Mouse (Mus musculus): Measurements from ENCODE around the gene Hist1h3e.

The Hist1h3e gene

GRCm38 (mm10) chr13:23538249-23538648 lies 23.9 kb downstream of the Hist1h3e start:
- DNase-seq (ENCODE audit: low read depth, low spot score), result no peak

DNA sequence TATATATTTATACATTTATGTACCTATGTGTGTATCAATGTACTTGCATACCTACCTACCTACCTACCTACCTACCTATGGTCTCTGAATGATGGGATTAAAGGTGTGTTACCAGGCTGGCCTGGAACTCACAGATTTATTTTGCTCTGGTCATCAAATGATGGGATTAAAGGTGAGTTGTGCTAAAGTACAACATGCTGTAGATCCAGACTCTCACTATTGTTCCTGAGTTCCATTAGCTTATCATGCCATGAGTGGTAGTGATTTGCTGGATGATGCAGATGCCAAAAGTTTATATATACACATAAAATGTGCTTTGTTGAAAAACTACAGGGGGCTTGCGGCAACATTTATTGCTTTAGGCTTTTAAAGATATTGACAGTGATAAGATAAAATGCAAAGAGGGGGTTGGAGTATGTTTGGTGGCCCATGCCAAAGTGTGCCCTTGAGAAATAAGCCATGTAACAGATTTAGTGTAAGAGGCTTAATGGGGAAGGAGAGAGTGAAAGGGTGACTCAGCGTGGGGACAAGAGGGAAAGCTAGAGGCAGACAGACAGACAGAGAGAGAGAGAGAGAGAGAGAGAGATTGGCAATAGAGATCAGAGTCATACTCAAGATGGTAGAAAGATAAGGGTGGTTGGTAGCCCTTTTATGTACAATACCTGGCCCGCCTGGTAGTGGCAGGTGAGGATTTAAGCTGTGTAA lies 25.0 kb downstream of the Hist1h3e start:
- DNase-seq (ENCODE audit: low read depth, low spot score), result no peak

DNA sequence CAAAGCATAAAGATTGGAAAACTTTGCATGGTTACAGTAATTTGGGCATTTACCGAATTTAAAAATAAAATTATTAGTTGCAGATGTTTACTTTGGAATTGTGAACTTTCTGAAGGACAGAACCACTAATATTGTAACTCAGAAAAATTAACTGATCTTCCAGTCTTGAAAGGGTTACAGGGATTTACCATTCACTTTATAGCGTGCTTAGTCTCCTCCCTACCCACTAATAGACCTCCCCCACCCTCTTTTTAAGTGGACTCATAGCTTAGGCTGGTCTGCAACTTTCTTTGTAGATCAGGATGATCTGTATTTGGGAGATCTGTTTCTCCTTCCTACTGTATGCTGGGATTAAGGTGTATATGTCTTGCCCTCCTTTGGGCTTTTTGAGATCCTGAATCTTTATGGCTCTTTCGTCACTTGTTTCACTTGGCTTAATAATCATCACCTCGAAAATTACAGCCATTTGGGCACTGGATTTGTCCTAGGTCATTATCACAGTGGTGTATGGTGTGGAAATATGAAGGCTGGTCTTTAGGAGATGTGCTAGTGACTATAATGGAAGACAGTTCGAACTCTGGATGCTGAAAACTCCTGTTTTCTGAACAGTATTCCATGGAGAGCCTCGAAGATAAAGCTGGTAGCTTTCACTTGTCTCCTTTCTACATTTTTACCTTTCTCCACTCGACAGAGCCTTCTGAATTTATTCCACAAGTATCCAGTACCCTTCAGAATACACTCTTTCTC lies 25.9 kb downstream of the Hist1h3e start:
- DNase-seq (ENCODE audit: low read depth, low spot score), result no peak

- peak; percentile 96 for DNase-seq (ENCODE audit: low read depth, low spot score)
These were observed 26.8 kb downstream of the Hist1h3e start, which contains the start of gene Hist1h3g for GRCm38 (mm10) chr13:23535137-23536075. Hist1h3g (plus strand) TSS chr13:23535422.

DNA sequence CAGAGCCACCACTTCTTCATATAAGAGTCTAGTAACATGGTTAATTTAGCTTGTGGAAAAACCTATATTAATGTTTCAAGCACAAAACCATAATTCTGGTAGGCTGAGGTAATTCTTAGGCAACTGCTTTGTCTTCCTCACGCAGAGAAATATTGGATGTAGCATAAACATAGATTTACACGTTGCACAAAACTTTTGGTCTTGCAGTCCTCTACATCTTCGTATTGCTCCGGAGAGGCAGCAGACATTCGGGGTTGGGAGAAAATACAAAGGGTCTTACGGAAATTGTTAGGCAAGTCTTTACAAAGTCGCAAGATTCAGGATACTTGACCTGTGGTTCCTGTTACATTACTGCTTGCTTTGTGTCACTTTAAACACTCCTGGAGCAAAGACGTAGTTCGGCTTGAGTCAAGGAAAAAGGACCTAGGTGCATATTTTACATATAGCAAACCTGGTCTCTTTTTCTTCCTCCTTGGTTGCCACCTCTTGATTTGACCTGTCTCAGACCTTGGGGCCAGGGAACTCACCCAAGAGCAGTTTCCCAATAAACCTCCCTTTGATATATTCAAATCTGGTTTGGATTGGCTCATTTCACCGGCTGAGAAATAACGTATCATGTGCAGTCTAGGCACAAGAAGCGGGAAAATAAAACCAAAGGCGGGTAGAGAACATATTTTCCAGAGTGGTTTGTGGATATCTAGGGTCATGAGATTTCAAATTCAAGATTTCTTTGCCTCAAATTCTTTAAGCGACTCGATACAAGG lies 27.6 kb downstream of the Hist1h3e start:
- DNase-seq (ENCODE audit: low read depth, low spot score), result peak; percentile 66

- DNase-seq (ENCODE audit: low read depth, low spot score), result peak; percentile 93
These were observed 28.4 kb downstream of the Hist1h3e start, which contains the start of gene Hist1h2af for GRCm38 (mm10) chr13:23533560-23534367. Hist1h2af (plus strand) TSS chr13:23533906.

- no peak for DNase-seq (ENCODE audit: low read depth, low spot score)
These were observed 29.7 kb downstream of the Hist1h3e start for GRCm38 (mm10) chr13:23532262-23533075.

DNA sequence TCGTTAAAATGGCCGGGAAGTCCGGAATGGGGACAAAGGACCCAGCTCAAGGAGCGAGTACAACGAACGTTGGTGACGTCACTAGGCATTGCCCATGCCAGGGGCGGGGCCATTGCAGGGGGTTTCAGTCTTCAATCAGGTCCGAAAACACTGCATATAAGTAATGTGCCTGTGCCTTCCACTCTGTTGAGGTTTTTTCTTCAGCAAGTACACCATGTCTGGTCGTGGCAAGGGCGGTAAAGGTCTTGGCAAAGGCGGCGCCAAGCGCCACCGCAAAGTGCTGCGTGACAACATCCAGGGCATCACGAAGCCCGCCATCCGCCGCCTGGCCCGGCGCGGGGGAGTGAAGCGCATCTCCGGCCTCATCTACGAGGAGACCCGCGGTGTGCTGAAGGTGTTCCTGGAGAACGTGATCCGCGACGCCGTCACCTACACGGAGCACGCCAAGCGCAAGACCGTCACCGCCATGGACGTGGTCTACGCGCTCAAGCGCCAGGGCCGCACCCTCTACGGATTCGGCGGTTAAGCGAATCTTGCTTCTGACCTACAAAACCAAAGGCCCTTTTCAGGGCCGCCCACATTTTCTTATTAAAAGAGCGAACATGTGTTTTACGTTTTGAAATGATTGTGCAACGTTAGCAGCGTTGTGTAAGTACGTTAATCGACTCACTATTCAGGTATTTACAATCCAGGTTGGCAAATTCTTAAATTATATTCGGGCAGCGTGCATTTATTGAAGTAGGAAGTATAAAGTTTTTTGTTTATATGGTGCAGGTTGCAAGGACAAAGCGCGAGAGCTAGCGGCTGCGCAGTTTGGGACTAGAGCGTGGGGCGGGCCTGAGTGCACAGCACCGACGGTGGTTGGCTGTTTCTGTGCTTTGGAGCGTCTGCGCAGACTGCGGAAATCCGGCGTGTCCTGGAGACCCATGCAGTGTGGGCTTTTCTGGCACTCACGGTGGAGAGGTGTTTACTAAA lies 31.0 kb downstream of the Hist1h3e start, which contains the start of gene Hist1h4h:
Hist1h4h (plus strand) TSS at position 150 of the 975 bp plus-strand sequence.
- DNase-seq (ENCODE audit: low read depth, low spot score), result peak; percentile 97

DNA sequence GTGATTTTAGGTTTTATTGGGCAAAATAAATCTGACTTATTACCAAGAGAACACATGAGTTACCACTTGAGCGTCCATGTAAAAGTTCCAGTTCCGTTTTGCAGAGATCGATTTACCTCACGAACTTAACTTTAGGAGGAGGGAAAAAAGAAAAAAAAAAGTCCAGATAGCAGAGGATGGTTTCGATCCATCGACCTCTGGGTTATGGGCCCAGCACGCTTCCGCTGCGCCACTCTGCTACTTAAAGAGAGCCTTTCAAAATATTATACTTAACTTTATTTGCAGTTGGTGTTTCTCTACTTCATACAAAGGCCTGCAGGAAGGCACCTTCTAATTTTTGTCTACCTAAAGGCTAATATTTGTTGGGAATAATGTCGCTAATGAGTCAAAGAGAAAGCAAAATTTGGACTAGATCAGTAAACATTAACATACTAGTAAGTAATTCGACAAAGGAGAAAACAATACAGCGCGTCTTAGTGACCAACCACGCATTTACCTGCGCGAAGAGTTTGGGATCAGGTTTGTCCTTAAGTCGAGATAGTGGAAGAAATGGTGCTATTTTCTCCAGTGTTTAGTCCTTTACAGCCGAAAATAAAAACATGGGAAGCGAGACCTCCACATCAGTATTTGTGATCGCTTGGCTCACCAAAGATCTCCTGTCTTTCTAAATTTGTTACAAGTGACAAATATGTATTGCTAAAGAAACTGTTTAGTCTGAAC lies 31.8 kb downstream of the Hist1h3e start:
- no peak for DNase-seq (ENCODE audit: low read depth, low spot score)

DNA sequence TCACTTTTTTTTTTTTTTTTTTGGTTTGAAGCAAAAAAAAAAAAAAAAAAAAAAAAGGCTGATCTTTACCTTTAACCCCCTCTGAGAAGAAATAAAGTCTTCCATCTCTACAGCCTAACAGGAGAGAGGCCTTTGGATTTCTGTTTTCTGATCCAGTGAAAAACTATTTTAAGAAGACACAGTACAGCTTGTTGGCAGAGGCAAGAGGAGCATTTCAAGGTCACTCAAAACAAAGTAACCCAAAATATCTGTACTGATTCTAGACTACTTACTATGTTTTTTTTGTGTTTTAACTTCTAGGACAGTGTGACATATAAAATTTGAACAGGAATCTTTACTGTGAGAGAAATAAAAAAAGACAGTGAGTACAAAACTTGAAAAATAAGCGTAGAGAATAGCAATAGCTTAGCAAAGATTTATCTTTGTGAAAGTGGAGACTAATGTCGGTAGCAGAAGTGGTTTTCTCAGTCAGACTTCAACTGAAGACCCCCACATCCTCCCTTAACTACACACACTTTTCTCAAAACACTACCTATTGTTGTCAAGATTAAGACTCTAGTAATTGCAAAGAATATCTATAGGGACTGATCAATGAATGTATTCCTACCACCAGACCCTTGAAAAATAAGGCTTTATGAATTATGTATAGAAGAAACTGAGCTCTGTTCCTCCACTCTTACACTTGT lies 32.5 kb downstream of the Hist1h3e start:
- DNase-seq (ENCODE audit: low read depth, low spot score), result no peak

DNA sequence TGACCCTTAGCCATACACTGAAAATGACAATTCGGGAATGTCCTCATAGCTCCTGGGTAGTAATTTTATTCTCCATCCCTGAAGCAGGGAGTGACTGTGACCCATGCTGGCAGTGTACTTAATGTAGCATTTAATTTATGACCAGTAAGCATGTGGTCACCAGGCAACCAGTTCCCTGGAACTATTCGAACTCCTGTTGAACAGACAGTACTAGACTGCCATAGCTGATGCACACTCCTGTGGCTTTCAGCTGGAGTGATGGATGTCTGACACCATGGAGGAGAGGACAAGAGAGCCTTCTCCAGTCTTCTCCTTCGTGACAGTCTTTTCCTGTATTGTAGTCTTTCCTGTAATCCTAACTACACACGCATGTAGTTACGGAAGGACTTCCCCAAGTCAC lies 33.2 kb downstream of the Hist1h3e start:
- no peak for DNase-seq (ENCODE audit: low read depth, low spot score)

GRCm38 (mm10) chr13:23526312-23526711 lies 35.9 kb downstream of the Hist1h3e start:
- DNase-seq (ENCODE audit: low read depth, low spot score), result peak; percentile 81

DNA sequence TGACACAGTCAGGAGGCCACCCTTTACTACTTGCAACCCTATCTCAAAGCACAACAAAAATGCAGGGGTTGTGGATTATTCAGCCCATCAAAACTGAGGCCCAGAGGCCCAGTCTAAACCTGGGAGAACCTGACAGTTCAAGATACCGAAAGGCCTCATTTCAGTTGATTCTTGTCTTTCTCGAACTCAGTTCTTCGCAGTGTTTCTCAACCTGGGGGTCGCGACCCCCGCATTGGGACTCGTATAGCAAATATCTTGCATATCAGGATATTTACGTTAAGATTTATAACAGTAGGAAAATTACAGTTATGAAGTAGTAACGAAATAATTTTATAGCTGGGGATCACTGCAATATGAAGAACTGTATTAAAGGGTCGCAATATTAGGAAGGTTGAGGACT lies 36.3 kb downstream of the Hist1h3e start:
- no peak for DNase-seq (ENCODE audit: low read depth, low spot score)

GRCm38 (mm10) chr13:23524654-23525053 lies 37.5 kb downstream of the Hist1h3e start:
- DNase-seq (ENCODE audit: low read depth, low spot score), result peak; percentile 68

DNA sequence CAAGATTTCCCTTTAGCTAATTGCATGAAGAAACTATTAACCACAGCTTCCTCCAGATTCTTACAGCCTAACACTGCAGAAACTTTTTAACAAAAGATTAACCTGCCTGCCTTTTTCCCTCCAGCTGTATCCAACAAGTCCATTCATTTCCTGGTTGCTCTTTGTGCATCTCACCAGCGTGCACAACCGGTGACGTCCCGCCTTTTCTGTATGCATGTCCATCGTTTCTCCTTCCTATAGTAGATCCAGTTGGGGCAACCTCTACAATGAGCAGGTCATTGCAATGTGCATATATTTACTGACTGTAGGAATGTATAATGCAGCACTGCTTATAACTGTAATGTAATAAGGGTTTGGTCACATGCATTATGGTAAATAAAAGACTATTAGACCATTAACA lies 38.2 kb downstream of the Hist1h3e start:
- DNase-seq (ENCODE audit: low read depth, low spot score), result no peak

- DNase-seq (ENCODE audit: low read depth, low spot score), result no peak
These were observed 40.5 kb downstream of the Hist1h3e start for GRCm38 (mm10) chr13:23521703-23522102.

DNA sequence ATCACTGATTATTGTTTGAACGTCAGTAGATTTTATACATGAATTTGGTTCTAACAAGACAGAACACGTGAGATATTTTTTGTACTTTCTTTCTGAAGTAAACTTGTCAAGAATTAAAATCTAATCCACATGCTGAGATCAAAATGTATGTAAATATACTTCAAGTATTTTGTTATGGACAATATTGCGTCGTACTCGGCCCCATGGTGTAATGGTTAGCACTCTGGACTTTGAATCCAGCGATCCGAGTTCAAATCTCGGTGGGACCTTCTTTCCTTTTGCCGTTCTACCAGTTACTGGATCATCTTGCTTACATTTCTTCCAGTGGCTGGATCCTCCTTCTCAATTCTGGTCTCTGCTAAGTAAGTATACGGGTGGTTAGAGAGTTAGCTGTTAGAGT lies 42.8 kb downstream of the Hist1h3e start:
- DNase-seq (ENCODE audit: low read depth, low spot score), result no peak
